Mouse (Mus musculus): Measurements from ENCODE around the gene Rnf220.

- no peak for TF ChIP-seq CTCF (conservative IDR thresholded peaks at IDR 0.05 in 1 of 2, IDR thresholded peaks at IDR 0.05 in 1 of 2; ENCODE audit: low read depth in 2 of 2, low read length in 2 of 2)
- TF ChIP-seq KAT2A (IDR thresholded peaks at IDR 0.05; ENCODE audit: insufficient replicate concordance, low read length), result no peak
- TF ChIP-seq MAX (IDR thresholded peaks at IDR 0.05; ENCODE audit: low read length), result no peak
- no peak for TF ChIP-seq USF1 (IDR thresholded peaks at IDR 0.05; ENCODE audit: low read depth, low read length)
- no peak for TF ChIP-seq CHD2 (IDR thresholded peaks at IDR 0.05; ENCODE audit: low read length)
- no peak for TF ChIP-seq MAZ (IDR thresholded peaks at IDR 0.05; ENCODE audit: low read depth, low read length)
- TF ChIP-seq POLR2AphosphoS2 (IDR thresholded peaks at IDR 0.05; ENCODE audit: low read depth, low read length), result no peak
Observed at GRCm38 (mm10) chr4:117436995-117437660, 59.7 kb downstream of the Rnf220 start.

Data from CH12.LX (cell line).